Mouse (Mus musculus) kidney, adult 18-20 months (tissue): ENCODE data around the gene Obp2a.
"Not testable (repeated sequence)": the region's sequence is repeated elsewhere in the genome, so short reads cannot be mapped to it uniquely, and the experiment has no call there.

Experiments
- DNase-seq: peaks from one replicate; pipeline ENCODE4 v3.0.0; 2021

The Obp2a gene

GRCm38 (mm10) chr2:25711641-25712040 is 11.8 kb downstream of the Obp2a start:
- DNase-seq: not testable (repeated sequence)

GRCm38 (mm10) chr2:25717222-25717621 is 17.4 kb downstream of the Obp2a start:
- DNase-seq: no peak

- no peak for DNase-seq
Observed at GRCm38 (mm10) chr2:25733199-25733930, 33.5 kb downstream of the Obp2a start.

GRCm38 (mm10) chr2:25736709-25737108 is 36.9 kb downstream of the Obp2a start, which contains the start of gene Obp2b:
Gene Obp2b (plus strand): TSS chr2:25737009.
- not testable (repeated sequence) for DNase-seq

- DNase-seq: no peak
Observed at GRCm38 (mm10) chr2:25741671-25742070, 41.8 kb downstream of the Obp2a start.
